Mouse (Mus musculus) layer of hippocampus, postnatal 36 days (tissue): ENCODE measurements around the gene 2410137M14Rik. TPM values are rescaled to one million over a fixed set of nuclear protein-coding genes. Genes with fewer than 3 reads are reported as not detected.
"Not testable (repeated sequence)": the region's sequence is repeated elsewhere in the genome, so short reads cannot be mapped to it uniquely, and the experiment has no call there.

Experiments
- DNase-seq, 2 experiments: peaks; one replicate each; pipeline ENCODE4 v3.0.0; 2022
- total RNA-seq, 2 experiments: library from RNA; stranded (reverse); gene quantifications; 2 replicates each; pipeline ENCODE4 v1.2.3; 2021

2410137M14Rik gene
- not detected for total RNA-seq

DNA sequence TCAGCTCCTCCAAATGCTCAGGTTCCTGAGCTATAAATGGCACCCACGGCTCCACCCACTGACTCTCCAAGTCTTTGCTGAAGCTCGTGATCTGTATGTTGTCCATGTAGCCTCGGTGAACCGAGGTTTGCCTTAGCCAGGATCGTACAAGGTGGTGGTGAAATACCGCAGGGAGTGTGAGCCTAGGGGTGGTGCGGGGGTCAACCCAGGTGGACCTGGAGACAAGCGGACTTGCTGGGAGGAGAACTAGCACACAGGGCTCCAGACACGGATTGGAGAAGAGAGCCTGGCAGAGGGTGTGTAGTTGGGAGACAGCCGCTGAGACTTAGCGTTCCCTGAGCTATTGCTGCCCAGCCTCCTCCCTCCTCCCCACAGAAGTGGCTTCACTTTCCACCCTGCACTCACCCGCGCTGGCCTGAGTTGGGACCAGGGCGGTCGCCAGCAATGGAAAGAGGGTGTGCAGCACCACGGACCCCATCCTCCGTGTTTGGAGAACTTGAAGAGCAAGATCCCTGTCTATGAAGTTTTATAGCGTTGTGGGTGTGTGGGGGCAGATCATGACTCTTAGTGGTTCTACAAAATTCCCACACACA, at the start of gene 2410137M14Rik:
Gene 2410137M14Rik (minus strand): TSS at position 17 of the 593 bp plus-strand sequence.
- DNase-seq: peak; percentile 24 to 26

DNA sequence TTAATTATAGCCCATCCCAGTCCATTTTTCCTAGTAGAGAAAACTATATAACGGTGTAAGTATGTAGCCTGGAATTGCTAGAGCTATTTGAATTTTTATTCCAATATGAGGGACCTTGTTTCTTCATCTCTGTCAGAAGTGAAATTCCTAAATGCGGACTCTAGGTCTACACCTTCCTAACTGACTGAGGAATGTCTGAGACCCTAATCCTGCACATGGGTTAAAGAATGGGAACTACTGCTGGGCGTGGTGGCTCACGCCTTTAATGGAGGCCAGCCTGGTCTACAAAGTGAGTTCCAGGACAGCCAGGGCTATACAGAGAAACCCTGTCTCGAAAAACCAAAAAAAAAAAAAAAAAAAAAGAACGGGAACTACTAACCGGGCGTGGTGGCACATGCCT, 48.1 kb upstream of the 2410137M14Rik start:
- DNase-seq: no peak

DNA sequence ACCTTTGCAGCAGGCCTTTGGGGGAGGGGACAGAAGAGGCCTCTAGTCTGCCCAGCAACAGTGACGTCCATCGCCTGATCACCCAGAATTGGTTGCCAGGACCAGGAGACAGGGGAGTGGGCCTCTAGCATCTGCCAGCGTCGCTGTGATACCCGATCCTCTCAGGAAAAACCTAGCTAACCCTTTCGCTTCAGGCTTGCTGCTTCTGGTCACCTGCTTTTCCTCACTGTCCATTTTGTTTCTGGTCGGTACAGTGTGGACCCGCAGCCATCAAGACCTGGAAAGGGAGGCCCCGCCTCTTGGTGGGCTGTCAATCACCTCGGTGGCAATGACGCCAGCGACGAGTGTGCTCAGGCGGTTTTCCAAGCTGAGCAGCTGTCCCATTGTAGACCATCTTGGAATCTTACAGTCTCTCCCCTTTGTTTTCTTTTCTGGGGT, 47.7 kb upstream of the 2410137M14Rik start:
- DNase-seq: peak; percentile 92 to 94

DNA sequence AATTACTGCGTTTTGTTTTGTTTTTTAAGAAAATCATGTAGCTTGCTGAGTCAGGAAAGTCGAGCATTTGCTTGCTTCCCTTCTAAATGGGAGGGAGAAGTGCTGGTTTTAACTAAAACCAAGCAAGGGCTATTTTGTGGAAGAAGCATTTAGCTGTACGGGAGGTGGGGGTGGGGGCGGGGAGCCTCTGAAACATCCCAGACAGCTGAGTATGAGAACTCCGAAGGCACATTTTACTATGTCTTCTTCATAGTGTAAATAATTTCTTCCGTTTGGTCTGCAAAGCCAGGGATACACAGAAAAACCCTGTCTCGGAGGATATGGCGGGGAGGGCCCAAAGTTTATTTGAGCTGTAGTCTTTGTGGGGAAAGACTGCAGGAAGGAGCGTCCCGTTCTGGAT, 47.2 kb upstream of the 2410137M14Rik start:
- DNase-seq: no peak

DNA sequence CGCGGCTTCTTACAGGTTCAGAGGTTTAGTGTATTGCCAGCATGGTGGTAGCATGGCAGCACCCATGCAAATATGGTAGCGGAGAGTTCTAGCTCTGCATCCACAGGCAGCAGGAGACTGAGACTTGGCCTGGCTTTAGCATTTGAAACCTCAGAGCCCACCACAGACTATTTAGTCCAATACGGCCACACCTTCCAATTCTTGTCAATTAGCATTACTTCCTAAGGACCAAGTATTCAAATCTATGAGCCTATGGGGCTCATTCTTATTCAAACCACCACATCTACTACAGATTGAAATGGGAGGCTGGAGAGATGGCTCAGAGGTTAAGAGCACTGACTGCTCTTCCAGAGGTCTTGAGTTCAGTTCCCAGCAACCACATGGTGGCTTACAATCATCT, 46.4 kb upstream of the 2410137M14Rik start:
- no peak for DNase-seq

DNA sequence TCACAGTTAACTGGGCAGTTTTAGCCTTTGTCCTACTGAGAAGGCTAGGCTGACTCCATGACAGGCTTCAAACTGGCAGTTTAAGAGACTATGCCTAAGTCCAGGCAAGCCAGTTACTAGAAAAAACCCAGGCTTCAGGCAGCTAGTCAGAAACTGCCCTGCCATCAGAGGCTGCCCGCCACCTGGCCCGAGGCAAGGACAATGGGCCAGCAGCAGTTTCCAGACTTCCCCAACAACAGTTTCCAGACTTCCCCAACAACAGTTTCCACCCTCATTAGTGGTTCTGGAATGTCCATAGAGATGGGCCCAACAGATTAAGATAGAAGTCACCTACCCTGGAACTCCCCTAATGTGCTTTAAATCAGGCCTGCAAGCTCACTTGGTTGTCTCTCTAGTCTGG, 45.4 kb upstream of the 2410137M14Rik start:
- no peak for DNase-seq

DNA sequence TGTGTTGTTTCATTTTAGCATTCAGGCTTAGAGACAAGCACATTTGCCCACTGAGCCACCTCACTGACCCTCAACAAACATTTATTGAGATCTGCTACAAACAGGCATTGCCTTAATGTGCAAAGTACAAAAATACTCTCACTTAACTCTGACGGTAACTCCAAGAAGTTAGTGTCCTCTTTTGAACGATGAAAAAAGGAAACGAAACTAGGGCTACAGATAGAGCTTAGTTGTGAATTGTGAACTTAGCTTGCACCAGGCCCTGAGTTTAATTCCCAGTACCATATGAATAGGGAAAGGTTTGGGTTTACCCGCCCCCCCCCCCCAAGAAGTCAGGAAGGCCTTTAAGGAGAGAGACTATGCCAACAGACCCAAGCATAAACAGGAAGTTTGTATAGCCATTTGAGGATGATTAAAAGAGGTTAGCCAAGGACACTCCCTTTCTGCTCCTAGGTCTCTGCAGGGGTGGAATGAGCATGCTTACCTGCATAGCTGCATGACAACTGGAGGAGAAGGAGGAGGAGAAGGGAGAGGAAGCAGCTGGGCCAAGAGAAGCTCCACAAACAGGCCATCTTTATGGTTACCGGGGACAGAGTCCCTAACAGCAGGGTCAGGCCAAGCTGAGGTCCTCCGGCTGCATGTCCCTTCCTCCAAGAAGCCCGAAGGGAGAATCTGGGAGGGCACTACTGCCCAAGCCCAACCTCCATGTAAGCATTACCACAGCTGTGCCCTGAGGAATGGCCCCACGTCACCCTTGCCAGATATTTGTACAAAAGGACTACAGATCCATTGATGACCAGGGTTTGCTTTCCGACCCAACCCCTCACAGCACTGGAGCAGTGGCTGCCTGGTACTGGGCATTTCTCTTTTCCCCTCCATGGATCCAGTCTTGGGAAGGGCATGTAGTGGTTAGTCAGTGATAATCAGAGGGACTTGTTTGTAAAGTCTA, 41.9 kb upstream of the 2410137M14Rik start, which contains the start of gene Mog:
Gene Mog (minus strand): TSS at position 771 of the 949 bp plus-strand sequence.
- DNase-seq: peak in 1 of 2 experiments; percentile 23

DNA sequence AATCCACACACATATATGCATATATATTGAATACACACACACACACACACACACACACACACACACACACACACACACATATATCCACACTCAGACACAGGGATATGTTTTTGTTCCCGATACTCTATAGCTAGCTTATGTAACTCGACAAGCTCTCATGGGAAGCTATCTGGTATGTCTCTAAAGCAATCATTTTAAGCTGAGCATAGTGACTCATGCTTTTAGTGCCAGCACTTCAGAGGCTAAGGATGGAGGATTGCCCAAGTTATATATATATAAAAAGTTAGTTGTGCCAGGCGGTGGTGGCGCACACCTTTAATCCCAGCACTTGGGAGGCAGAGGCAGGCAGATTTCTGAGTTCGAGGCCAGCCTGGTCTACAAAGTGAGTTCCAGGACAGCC, 38.2 kb upstream of the 2410137M14Rik start:
- not testable (repeated sequence) for DNase-seq

DNA sequence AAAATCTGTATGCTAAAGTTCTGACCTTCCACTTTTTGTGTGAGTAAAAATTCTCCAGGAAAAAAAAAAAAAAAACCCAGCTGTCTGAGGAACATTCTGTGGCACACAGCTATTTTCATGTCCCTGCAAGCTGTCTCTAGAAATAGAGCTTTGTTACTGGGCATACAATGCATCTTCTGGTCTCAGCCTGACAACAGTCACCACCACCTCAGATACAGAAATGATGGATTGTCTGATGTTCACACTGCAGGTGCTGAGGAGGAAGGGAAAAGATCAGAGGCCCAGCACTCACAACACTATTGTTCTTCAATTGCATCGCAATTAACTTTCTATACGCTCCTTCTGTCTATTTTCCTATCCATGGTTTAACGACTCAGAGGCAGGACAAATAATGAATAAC, 37.3 kb upstream of the 2410137M14Rik start:
- no peak for DNase-seq

DNA sequence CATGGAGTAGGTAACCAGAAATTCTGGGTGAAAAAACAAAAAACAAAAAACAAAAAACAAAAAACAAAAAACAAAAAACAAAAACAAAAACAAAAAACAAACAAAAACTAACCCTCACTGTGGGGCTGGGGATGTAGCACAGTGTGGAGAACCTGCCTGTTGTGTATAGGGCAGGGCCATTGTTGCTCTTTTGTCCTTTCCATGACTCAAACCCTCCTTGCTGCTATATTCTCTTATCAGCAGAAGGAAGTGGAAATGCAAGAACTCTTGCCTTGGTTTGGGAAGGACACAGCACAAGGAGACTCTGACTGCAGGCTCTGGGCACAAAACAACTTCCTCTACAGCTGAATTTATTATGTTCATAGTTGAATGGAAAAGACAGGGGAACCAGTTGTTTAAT, 35.3 kb upstream of the 2410137M14Rik start:
- no peak for DNase-seq

DNA sequence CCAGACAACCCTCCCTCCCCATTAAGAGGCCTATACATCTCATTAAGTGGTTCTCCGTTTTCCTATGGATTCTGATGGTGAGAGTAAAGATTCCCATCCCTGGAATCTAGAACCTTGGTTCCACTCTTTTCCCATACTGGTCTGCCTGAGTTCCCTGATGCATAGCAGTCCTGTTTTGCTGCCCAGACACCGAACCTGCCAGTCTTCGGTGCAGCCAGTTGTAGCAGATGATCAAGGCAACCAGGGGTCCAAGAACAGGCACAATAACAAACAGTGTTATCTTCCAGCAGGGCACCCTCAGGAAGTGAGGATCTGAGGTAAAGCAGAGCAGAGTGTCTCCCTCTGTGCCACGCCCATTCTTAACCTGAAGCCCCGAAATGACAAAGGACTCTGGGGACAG, 31.1 kb upstream of the 2410137M14Rik start:
- no peak for DNase-seq

DNA sequence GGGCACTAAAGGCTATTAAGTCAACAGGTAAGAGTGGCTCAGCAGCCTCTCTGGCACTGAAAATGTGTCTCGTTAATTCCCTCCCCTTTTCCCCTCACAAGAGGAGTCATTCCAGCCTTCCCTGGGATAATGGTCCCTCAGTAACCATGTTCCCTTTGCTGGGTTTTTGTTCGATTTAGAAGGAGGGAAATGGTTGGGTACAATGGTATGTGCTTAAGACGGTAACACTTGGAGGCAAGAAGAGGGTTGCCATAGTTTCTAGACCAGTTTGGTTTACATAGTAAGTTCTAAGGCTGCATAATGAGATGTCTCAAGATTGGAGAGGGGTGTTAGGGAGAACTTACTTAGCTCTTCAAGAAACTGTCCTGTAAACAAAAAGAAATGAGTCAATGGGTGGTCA, 30.7 kb upstream of the 2410137M14Rik start:
- DNase-seq: no peak

DNA sequence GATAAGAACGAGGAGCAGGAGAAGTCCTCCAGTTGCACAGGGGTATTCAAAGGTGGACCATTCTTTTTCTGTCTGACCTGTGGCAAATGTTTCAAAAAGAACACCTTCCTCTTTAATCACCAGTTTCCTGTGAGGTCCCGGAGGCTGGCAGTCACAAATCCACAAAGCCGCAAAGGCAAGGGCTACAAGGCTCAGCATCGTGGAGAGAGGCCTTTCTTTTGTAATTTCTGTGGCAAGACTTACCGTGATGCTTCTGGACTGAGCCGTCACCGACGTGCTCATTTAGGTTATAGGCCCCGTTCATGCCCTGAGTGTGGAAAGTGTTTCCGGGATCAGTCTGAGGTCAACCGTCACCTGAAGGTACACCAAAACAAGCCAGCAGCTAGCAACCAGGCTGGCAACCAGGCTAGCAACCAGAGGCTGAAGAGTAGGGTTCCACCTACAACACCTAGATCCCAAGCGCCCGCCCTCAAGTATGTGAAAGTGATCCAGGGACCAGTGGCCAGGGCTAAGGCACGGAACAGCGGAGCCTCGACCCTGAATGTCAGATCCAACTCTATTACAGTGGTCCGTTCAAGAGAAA, 28.5 kb upstream of the 2410137M14Rik start:
- DNase-seq: no peak

DNA sequence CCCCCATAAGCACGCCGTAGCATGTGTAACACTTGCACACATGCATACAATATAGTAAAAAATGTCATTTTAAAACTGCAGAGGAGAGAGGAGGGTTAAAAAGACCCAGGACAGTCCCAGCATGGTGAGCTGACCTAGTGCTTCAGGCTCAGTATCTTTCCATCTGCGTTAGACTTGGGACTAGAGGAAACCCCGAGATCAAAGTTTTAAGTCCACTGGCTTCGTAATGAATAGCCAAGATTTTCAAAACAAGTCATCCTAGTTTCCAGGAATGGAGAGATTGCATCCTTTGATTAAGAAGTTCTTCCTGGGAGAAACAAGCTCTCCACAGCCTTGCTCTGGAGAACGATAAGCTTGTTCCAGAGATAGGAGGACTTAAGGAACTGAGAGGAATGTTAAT, 27.1 kb upstream of the 2410137M14Rik start:
- no peak for DNase-seq

DNA sequence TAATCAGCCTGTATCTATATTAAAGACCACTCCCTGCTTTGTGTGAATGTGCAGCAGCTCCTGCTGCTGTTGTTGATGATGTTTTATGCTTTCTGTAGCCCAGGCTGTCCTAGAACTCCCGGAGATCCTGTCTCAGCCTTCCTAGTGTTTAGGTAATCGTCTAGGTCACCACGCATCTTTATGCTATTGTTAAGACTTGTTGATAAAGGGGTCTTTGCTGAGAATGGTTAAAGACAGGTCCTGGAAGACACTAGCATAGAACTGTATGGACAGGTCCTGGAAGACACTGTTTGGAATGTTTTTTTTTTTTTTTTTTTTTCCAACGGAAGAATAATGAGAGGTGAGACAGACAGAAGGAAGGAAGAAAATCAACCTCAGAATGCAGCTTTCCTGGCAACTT, 22.3 kb upstream of the 2410137M14Rik start:
- DNase-seq: no peak

DNA sequence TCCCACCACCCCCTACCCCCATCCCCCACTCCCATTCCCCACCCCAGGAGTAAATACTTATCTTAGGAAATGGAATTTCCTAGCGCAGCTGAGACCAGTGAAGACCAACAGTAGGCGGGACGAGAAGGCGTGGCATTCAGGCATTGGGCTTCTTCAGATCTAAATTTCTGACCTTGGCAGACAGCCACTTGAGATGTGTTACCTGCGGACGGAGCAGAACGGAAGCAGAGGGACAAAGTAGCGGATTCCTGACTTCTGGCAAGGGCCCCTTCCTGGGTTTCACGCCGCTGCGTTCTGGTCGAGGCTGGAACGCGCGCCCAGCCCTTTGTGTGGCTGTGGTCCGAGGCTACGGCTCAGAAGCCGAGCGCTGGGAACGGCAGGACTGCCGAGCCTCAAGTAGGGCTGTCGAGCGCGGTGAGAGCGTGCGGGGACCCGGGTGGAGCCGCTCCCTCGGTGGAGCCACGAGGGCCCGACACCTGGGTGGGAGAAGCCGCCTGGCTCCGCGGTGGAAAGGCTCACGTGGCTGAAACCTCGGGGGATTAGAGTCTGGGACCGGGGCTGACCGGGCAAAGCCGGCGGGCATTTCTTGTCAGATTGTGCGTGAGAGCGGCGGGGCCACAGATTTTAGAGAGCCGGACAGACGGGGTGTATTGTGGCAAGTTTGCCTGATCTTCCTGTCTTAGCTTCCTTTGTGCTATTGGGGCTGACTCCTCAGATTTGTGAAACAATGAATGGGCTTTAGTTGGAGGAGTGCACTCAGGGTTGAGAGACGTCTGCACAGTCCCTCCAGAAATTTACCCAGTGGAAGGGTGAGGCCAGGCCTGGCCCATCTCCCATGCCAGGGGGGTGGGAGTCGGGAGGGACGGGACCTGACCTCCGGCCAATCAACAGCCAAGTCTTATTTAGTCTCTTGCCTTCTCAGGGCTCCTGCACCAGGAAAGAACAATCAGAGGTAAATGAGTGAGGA, 21.6 kb upstream of the 2410137M14Rik start:
- DNase-seq: peak; percentile 18 to 26

DNA sequence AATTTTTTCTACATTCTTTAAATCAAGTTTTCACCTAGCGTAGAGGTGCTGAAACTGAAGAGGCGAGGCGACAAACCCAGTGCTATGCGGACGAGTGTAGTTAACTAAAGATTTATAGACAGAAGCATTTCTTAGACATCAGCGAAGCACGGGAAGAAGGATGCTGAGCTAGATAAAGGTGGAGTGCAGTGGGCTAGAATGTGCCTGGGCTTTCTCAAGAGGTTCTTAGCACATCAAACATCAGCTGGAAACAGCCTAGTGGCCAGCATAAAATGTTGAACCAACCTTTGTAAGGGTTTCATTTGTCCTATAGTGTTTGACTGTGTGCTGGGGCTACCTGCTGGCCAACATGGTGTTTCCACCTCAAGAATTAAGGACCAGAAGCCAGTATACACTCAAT, 19.8 kb upstream of the 2410137M14Rik start, which contains the start of gene Zfp57:
Gene Zfp57 (plus strand): TSS at position 301 of the 400 bp plus-strand sequence.
- DNase-seq: no peak

DNA sequence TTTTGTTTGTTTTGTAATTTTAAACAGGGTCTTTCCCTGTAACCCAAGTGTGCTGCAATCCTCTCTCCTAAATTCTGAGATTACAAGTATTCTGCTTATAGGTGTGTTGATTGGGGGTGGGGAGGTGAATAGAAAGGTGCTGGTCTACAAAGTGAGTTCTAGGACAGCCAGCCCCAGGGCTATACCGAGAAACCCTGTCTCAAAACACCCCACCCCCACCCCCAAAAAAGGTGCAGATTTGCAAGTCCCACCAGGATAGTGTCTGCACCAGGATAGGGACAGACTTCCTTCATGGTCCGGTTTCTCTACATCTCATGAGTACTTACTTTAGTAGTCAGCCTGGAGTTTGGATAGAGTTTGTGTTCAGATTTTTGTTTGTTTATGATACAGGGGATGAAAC, 17.4 kb upstream of the 2410137M14Rik start:
- DNase-seq: no peak

DNA sequence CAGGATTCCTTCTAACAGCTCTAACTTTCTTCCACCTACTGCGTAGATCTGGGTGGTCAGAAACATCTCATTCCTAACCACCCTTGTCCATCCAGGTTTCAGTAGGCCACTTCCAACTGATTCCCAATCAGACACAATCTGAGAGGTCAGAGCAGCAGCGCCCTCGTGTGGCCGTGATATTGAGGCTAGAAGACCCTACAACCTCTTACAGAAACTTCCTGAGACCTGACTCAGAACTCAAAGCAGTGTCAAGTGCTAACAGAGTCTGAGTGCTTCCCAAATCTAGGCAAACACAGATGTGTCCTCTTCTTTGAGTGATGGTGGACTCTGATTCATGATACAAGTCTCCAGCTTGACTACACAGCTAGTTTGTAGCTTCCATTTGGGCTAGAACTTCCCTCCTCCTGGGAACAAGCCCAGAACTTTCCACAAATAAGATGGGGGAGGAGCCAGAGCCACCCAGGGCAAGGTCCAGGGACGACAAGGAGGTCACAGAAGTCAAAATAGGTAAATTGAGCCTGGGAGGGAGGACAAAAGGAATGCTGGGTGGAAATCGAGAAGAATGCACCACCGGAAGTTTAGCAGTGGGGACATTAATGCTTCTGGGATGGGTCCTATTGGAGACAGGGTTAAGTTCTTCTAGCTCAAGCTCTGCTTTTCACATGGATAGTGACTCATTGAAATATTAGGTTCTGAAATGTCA, 16.1 kb upstream of the 2410137M14Rik start:
- peak; percentile 66 to 72 for DNase-seq

DNA sequence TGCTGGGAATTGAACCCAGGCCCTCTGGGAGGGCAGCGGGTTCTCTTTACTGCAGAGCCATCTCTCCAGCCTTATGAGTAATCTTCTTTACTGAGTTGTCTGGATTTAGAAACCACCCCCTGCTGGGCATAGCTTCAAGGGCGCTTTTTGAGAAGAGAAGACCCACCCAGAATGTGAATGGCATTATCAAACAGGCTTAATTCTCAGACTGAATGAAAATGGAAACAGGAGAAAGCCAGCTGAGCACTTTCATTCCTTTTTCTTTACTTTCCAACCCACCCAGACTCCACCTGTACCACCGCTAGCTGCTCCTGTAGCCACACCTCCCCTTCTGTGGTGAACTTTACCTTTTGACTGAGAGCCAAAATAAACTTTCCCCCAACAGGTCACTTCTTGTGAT, 14.4 kb upstream of the 2410137M14Rik start:
- no peak for DNase-seq

DNA sequence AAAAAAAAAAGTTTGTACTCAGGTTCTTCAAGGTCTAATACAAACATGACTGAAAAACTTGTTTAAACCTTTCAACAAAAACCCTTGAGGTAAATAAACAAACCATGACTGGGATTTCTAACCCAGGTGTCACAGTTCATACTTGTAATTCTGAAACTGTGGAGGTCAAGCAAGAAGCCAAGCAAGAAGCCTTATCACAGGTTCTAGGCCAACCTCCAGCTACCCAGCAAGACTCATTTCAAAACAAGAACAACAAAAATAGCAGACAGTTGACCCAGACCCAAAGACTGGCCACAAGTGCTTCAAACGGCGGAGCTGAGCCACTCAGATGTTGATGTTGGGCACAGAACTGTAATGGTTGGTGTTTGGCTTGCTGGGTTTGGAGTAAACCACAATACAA, 13.5 kb upstream of the 2410137M14Rik start:
- no peak for DNase-seq
